Mouse (Mus musculus) ES-E14 (cell line): Measurements from ENCODE around the gene Ptgir. TPM values are rescaled to one million over a fixed set of nuclear protein-coding genes. Genes with fewer than 3 reads are reported as not detected.

Source experiments
- DNase-seq: peaks from one replicate; pipeline ENCODE4 v3.0.0-alpha.2; 2013; ENCODE audit warnings: low read depth, low spot score
- H3K27ac ChIP-seq: 2 replicates; pipeline ENCODE4 v1.5.1; 2012; ENCODE audit warnings: low read depth, mild to moderate bottlenecking, low read length, moderate library complexity, mixed read lengths; ENCODE audit not compliant: poor library complexity, insufficient read depth, severe bottlenecking
- H3K36me3 ChIP-seq: 2 replicates; pipeline ENCODE4 v1.6.1; 2012; ENCODE audit warnings: mild to moderate bottlenecking, low read length, moderate library complexity, mixed read lengths; ENCODE audit not compliant: control insufficient read depth, poor library complexity, insufficient read depth, severe bottlenecking
- H3K4me1 ChIP-seq, 2 experiments: fragments of 150-350 bp in 1 of 2; sonication (generic) in 1 of 2; 2 replicates each; pipeline ENCODE4 v1.6.1; 2012; ENCODE audit warnings: low read length in 2 of 2, mild to moderate bottlenecking in 1 of 2, mixed read lengths in 1 of 2; ENCODE audit not compliant: control insufficient read depth in 2 of 2, insufficient read depth in 2 of 2, poor library complexity in 1 of 2
- H3K4me3 ChIP-seq, 2 experiments: fragments of 150-350 bp in 1 of 2; sonication (generic) in 1 of 2; 2 replicates each; pipeline ENCODE4 v1.5.1; 2012; ENCODE audit warnings: low read length in 2 of 2, low read depth in 1 of 2, mild to moderate bottlenecking in 1 of 2, mixed read lengths in 1 of 2; ENCODE audit not compliant: insufficient read depth in 1 of 2, poor library complexity in 1 of 2, severe bottlenecking in 1 of 2
- H3K9ac ChIP-seq: 2 replicates; pipeline ENCODE4 v1.6.1; 2012; ENCODE audit warnings: low read depth, mild to moderate bottlenecking, low read length, mixed read lengths; ENCODE audit not compliant: poor library complexity, insufficient read depth, severe bottlenecking
- H3K9me3 ChIP-seq: fragments of 150-350 bp; sonication (generic); 2 replicates; pipeline ENCODE4 v1.6.1; 2012; ENCODE audit warnings: low read depth, mild to moderate bottlenecking, low read length; ENCODE audit not compliant: control insufficient read depth, insufficient read depth
- CHD2 ChIP-seq: IDR thresholded peaks from 2 replicates; pipeline ENCODE4 v1.6.1; 2014; ENCODE audit warnings: mild to moderate bottlenecking, low read depth, low read length, inconsistent platforms
- HCFC1 ChIP-seq: IDR thresholded peaks from 2 replicates; pipeline ENCODE4 v1.6.1; 2012; ENCODE audit warnings: low read length, inconsistent platforms, borderline replicate concordance; ENCODE audit not compliant: insufficient read depth
- MAFK ChIP-seq: IDR thresholded peaks from 2 replicates; pipeline ENCODE4 v1.6.1; 2014; ENCODE audit warnings: mild to moderate bottlenecking, low read depth, low read length, inconsistent platforms; ENCODE audit not compliant: insufficient read depth
- ZC3H11A ChIP-seq: IDR thresholded peaks from 2 replicates; pipeline ENCODE4 v1.6.1; 2012; ENCODE audit warnings: low read depth, mild to moderate bottlenecking, inconsistent platforms, low read length, borderline replicate concordance
- ZNF384 ChIP-seq: IDR thresholded peaks from 2 replicates; pipeline ENCODE4 v1.6.1; 2012; ENCODE audit warnings: low read depth, low read length, inconsistent platforms
- in situ Hi-C, 2 experiments: fragments of 600-800 bp; cut with MboI; formaldehyde crosslinking; loops; one replicate each; pipeline ENCODE4 v1.15.1; 2025; ENCODE audit warnings: low sequenced_read_pairs in 2 of 2, inconsistent platforms in 1 of 2; ENCODE audit not compliant: unreplicated experiment in 2 of 2
- total RNA-seq: library from RNA; depleted of rRNA; stranded (reverse); fragments of 300-350 nt; gene quantifications from 2 replicates; pipeline ENCODE4 v1.2.3, GENCODE M21; 2012

Ptgir gene
- total RNA-seq, 1 experiment: 0.09 TPM

- Histone ChIP-seq H3K9me3 (no peaks in the 10 kb centered on the region), H3K27ac (no peak overlapping the region), H3K36me3 (no peaks in the 10 kb centered on the region), H3K4me1 (peaks cover 0 to 5% of the 10 kb centered on the region in 2 experiments; a peak in 2 of 4 replicates), H3K4me3 (no peak overlapping the region), H3K9ac (no peak overlapping the region)
- 0 out of 2 replicates have a peak, but pooled peaks have one; percentile 0 for TF ChIP-seq ZC3H11A
- TF ChIP-seq ZNF384: no peak
- TF ChIP-seq CHD2: no peak
- no peak for DNase-seq
- in situ Hi-C loops: loop anchor here in 1 of 2 experiments (5.0 kb wide), 2 partner anchors 66 to 136 kb away; no protein-coding TSS in a partner anchor
Measured at GRCm38 (mm10) chr7:16930850-16931249, 24.6 kb downstream of the Ptgir start.

GRCm38 (mm10) chr7:16931968-16932627 is 25.8 kb downstream of the Ptgir start:
- H3K4me1 ChIP-seq: peaks cover 0 to 6% of the 10 kb centered on the region in 2 experiments; a peak in 2 of 4 replicates
- H3K27ac ChIP-seq: no peak overlapping the region; the same call in 1 of the 2 replicates
- in situ Hi-C loops: loop anchor here in 1 of 2 experiments (5.0 kb wide), 2 partner anchors 65 to 135 kb away; no protein-coding TSS in a partner anchor
- peak; percentile 90 for DNase-seq
- no peak overlapping the region for H3K9ac ChIP-seq
- H3K9me3 ChIP-seq: no peaks in the 10 kb centered on the region
- no peak overlapping the region for H3K4me3 ChIP-seq
- H3K36me3 ChIP-seq: no peaks in the 10 kb centered on the region
- TF ChIP-seq ZNF384: no peak
- peak; percentile 63; the same call in 1 of the 2 replicates for TF ChIP-seq ZC3H11A
- no peak for TF ChIP-seq CHD2

GRCm38 (mm10) chr7:16932704-16933577 is 26.7 kb downstream of the Ptgir start:
- H3K27ac ChIP-seq: no peak overlapping the region
- peak; percentile 74 for DNase-seq
- no peak overlapping the region for H3K9ac ChIP-seq
- TF ChIP-seq HCFC1: no peak
- in situ Hi-C loops: loop anchor here in 1 of 2 experiments (5.0 kb wide), 2 partner anchors 64 to 134 kb away; no protein-coding TSS in a partner anchor
- no peaks in the 10 kb centered on the region for H3K36me3 ChIP-seq
- peaks cover 0 to 6% of the 10 kb centered on the region in 2 experiments; a peak in 2 of 4 replicates for H3K4me1 ChIP-seq
- no peak overlapping the region for H3K4me3 ChIP-seq
- no peaks in the 10 kb centered on the region for H3K9me3 ChIP-seq

- no peak overlapping the region for H3K9ac ChIP-seq
- no peaks in the 10 kb centered on the region for H3K36me3 ChIP-seq
- DNase-seq: no peak
- in situ Hi-C loops: no loop called here
- H3K4me1 ChIP-seq: peaks cover 0 to 3% of the 10 kb centered on the region in 2 experiments; a peak in 2 of 4 replicates
- no peaks in the 10 kb centered on the region for H3K9me3 ChIP-seq
- no peak overlapping the region for H3K27ac ChIP-seq
- H3K4me3 ChIP-seq: no peak overlapping the region
- TF ChIP-seq HCFC1: no peak
- TF ChIP-seq CHD2: no peak
- TF ChIP-seq ZNF384: no peak
- TF ChIP-seq ZC3H11A: no peak
- no peak for TF ChIP-seq MAFK
Measured at GRCm38 (mm10) chr7:16937312-16937711, 31.0 kb downstream of the Ptgir start.
